Mouse (Mus musculus) embryonic facial prominence, embryonic 11.5 days (tissue): ENCODE results near the gene Alg1. TPM values are rescaled to one million over a fixed set of nuclear protein-coding genes. Genes with fewer than 3 reads are reported as not detected.
A peak's percentile ranks its signal among the peaks of the same experiment; 100 is the strongest.

ENCODE experiments used
- ATAC-seq: fragments of 200-750 bp; cut with Nextera tagmentation; replicated peaks from 2 replicates; pipeline ENCODE4 v1.8.0; 2017; ENCODE audit warnings: low read depth; ENCODE audit not compliant: insufficient number of reproducible peaks, low FRiP score, low TSS enrichment
- DNase-seq: peaks from one replicate; pipeline ENCODE4 v3.0.0-alpha.2; 2015; ENCODE audit warnings: low spot score
- H3K27ac ChIP-seq: fragments of 300-500 bp; sonication (generic); replicated peaks from 2 replicates; pipeline ENCODE4 v1.5.1; 2014; ENCODE audit warnings: mild to moderate bottlenecking, low read depth, low read length, control low read depth
- H3K27me3 ChIP-seq: fragments of 300-500 bp; sonication (generic); 2 replicates; pipeline ENCODE4 v1.6.1; 2014; ENCODE audit warnings: mild to moderate bottlenecking, low read length, moderate library complexity, mixed read lengths; ENCODE audit not compliant: control insufficient read depth, insufficient read depth
- H3K36me3 ChIP-seq: fragments of 300-500 bp; sonication (generic); replicated peaks from 2 replicates; pipeline ENCODE4 v1.6.1; 2014; ENCODE audit warnings: low read depth, mild to moderate bottlenecking, low read length, moderate library complexity, mixed read lengths; ENCODE audit not compliant: control insufficient read depth, insufficient read depth
- H3K4me1 ChIP-seq: fragments of 300-500 bp; sonication (generic); 2 replicates; pipeline ENCODE4 v1.6.1; 2014; ENCODE audit warnings: low read length, mixed read lengths; ENCODE audit not compliant: control insufficient read depth, insufficient read depth
- H3K4me2 ChIP-seq: fragments of 300-500 bp; sonication (generic); 2 replicates; pipeline ENCODE4 v1.6.1; 2014; ENCODE audit warnings: low read depth, mild to moderate bottlenecking, control low read depth, low read length, moderate library complexity
- H3K4me3 ChIP-seq: fragments of 300-500 bp; sonication (generic); 2 replicates; pipeline ENCODE4 v1.5.1; 2014; ENCODE audit warnings: low read depth, low read length, control low read depth
- H3K9ac ChIP-seq: fragments of 300-500 bp; sonication (generic); replicated peaks from 2 replicates; pipeline ENCODE4 v1.6.1; 2014; ENCODE audit warnings: mild to moderate bottlenecking, control low read depth, low read length
- H3K9me3 ChIP-seq: fragments of 300-500 bp; sonication (generic); replicated peaks from 2 replicates; pipeline ENCODE4 v1.6.1; 2016; ENCODE audit warnings: mild to moderate bottlenecking, low read length, inconsistent platforms, mixed read lengths; ENCODE audit not compliant: control insufficient read depth
- WGBS: fragments of 180-500 bp; shearing (Covaris S2); extraction: QIAGEN DNeasy Blood & Tissue Kit; methylation state at CpG from one replicate; pipeline ENCODE4 v1.1.7; 2014; 5-methylcytosine and 5-hydroxymethylcytosine counted together
- polyA plus RNA-seq: library from polyadenylated mRNA; unstranded; fragments of >200 nt; fragmentation: Nextera tagmentation; extraction: Ambion mirVana; gene quantifications from 2 replicates; pipeline ENCODE4 v1.2.1, GENCODE M21; 2014

Gene Alg1
- polyA plus RNA-seq, 1 experiment from 2014 or later = 22.6 TPM

DNA sequence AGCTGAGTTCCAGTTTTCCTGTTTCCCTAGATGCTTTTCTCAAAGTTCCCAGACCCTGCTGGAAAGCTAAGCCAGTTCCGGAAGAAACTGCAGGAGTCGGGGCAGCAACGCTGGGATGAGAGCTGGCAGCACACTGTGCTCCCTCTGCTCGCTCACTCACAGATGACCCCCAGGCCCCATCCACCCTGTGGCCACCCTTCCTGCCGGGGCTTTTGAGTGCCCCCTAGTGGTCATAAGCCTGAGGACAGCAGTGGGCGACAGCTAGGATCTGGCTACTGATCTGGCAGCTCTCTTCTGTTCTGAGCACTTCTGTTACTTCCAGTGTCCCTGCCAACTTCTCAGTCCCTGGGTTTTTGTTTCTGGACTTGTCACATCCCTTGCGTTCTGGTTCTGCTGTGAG is 11.0 kb downstream of the Alg1 start:
- no peak overlapping the region for H3K9ac ChIP-seq
- H3K4me2 ChIP-seq = no peak overlapping the region
- H3K9me3 ChIP-seq = no peaks in the 10 kb centered on the region
- H3K4me1 ChIP-seq = no peaks in the 10 kb centered on the region
- DNase-seq (peak; percentile 63), ATAC-seq (0 out of 2 replicates have a peak, but pooled peaks have one; percentile 60)
- H3K27ac ChIP-seq = no peak overlapping the region
- 35% methylated on average over 7 of the region's 7 CpGs for WGBS
- no peaks in the 10 kb centered on the region for H3K27me3 ChIP-seq
- no peak overlapping the region for H3K4me3 ChIP-seq
- no peaks in the 10 kb centered on the region; the same call in 1 of the 2 replicates for H3K36me3 ChIP-seq

DNA sequence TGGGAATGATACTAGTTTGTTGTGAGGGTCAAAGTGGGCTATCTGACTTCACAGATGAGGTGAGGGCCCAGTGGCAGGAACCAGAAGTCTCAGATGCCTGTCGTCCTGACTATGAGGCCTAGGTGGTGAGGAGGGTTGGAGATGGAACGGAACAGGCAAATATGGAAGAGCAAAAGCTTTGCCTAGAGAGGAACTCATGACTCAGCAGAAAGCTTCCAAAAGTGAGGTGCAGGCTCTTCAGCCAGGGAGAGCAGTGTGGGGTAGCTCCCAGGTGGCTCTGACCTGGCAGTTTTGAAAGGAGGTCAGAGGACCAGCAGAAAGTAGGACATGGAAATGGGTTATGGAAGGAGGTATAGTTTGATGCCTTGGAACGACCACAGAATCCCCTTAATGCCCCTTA is 17.5 kb downstream of the Alg1 start:
- no peak for ATAC-seq
- no peaks in the 10 kb centered on the region for H3K27me3 ChIP-seq
- H3K4me3 ChIP-seq = no peak overlapping the region
- no peak overlapping the region for H3K4me2 ChIP-seq
- H3K4me1 ChIP-seq = no peaks in the 10 kb centered on the region
- no peak overlapping the region for H3K9ac ChIP-seq
- H3K27ac ChIP-seq = no peak overlapping the region
- H3K9me3 ChIP-seq = no peaks in the 10 kb centered on the region
- H3K36me3 ChIP-seq = no peaks in the 10 kb centered on the region
- DNase-seq = no peak
- 91% methylated on average over 3 of the region's 3 CpGs for WGBS

DNA sequence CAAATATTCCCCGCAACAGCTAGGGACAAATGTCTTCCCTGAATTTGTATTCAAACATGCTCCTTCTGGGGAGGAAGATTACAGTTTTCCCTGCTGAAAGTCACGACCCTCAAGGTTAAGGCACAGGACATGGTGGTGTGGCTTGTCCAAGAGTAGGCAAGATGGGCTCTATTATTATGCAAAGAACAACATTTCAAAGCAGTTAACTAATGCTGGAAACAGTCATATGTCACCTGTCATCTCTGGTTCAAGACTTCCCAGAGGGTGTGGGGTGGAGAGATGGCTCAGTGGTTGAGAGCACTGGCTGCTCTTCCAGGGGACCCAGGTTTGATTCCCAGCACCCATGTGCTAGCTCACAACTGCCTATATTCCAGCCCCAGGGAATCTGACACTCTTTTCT is 18.8 kb downstream of the Alg1 start:
- 87% methylated on average over 2 of the region's 2 CpGs for WGBS
- no peak for DNase-seq
- H3K4me3 ChIP-seq = no peak overlapping the region
- no peaks in the 10 kb centered on the region for H3K36me3 ChIP-seq
- H3K9me3 ChIP-seq = no peaks in the 10 kb centered on the region
- H3K27me3 ChIP-seq = no peaks in the 10 kb centered on the region
- H3K4me2 ChIP-seq = no peak overlapping the region
- H3K27ac ChIP-seq = no peak overlapping the region
- H3K9ac ChIP-seq = no peak overlapping the region
- ATAC-seq = no peak
- no peaks in the 10 kb centered on the region for H3K4me1 ChIP-seq

DNA sequence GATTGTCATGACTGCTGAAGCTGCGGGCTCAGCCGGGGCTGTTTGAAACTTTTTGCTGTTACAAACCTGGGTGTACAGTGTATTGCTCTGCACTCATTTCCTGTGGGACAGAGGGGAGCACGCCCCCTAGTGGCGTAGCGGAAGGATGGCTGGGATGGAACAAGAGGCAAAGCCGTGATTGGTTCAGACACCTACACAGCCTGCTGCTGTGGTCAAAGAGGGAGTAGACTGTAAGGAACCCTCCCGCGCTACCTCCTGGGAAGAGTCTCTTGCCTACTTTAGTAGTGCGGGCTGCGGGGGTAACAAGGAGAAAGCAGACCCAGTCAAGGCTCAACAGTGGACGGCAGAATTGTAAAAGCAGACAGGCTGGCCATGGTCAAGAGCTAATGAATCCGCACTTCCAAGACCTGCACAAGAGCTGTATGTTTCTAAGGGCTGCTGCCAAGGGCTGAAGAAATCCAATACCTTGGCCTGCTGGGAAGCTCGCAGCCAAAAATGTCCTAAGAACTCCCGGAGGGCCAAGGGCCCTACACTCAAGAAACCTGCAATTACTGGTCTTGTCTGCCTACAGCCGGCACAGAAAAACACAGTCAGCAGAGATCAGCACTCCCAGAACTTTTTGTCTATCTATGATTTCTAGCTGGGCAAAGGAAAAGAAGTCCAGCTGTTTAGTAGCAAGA is 21.1 kb downstream of the Alg1 start:
- Histone ChIP-seq H3K36me3 (no peaks in the 10 kb centered on the region), H3K4me3 (peak overlapping the region; percentile 21), H3K27ac (0 out of 2 replicates have a peak overlapping the region, but pooled peaks have one; percentile 6), H3K4me2 (peak overlapping the region; percentile 74), H3K4me1 (no peaks in the 10 kb centered on the region), H3K27me3 (no peaks in the 10 kb centered on the region), H3K9ac (peak overlapping the region; percentile 20; the same call in 1 of the 2 replicates), H3K9me3 (no peaks in the 10 kb centered on the region)
- 4% methylated on average over 15 of the region's 15 CpGs for whole genome bisulfite sequencing
- DNase-seq (peak; percentile 88), ATAC-seq (peak; percentile 69; the same call in 1 of the 2 replicates)

DNA sequence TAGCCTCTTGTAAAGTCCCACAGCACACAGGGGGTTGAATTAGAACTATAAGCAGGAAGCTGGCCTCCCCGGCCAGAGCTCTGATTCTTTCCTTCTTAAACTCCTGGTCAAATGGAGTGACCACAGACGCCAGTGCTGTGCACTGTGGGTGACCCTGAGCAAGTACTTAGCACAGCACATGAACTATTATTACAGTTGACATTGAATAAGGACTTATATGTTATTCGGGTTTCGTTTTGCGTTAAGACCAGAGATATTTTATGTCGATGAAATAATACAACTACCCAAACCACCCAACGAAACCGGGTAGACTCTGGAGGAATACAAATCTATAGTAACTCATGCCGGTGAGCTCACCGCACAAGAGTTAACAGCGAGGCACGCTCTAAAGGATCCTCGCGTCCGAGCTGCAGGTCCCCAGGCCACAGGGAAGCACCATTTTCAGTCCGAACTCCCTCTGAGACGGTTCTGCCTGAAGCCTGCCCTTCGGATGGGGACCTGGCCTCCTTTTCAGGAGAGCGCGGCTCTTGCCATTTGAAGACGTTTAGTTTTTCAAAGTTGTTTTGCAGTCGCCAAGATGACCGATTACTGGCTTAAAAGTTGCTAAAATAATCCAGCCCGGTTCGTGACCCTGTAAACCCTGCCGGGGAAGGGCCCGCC is 21.8 kb downstream of the Alg1 start:
- H3K4me1 ChIP-seq = no peaks in the 10 kb centered on the region
- H3K9me3 ChIP-seq = no peaks in the 10 kb centered on the region
- H3K9ac ChIP-seq = peak overlapping the region; percentile 71
- no peaks in the 10 kb centered on the region for H3K36me3 ChIP-seq
- peak overlapping the region; percentile 44; the same call in 1 of the 2 replicates for H3K27ac ChIP-seq
- H3K4me2 ChIP-seq = peak overlapping the region; percentile 74
- WGBS = 2% methylated on average over 27 of the region's 27 CpGs
- ATAC-seq (no peak), DNase-seq (peak; percentile 7)
- peak overlapping the region; percentile 52 for H3K4me3 ChIP-seq
- H3K27me3 ChIP-seq = no peaks in the 10 kb centered on the region

DNA sequence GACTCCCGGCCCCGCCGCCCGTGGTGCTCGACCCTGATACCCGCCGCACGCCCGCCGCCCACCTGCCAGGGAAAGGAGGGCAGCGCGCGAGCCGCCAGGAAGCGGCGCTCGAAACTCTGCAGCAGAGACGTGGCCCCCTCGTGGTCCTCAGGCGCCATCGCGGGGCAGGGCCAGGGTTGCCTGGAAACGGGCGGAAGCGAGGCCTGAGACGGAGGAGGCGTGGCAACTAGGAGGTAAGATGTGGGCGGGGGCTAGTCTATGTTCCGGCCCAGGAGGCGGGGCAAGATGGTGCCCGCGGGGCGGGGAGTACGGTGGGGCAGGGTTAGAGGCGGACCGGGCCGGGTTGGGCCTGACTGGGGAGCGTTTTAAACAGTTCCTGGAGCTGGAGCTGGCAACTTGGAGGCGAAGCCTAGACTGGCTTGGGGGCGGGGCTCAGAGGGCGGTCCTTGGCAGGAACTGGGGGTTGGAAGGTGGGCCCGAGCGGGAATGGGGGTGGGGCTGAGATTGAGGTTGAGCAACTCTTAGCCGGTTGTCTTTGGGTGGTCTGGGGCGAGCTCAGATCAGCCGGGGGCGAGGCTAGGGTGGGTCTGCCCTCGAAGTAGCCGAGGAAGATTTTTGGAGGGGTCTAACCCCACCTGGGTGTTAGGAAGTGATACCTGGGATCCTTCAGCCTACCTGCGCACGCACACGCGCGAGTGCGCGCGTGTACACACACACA is 22.5 kb downstream of the Alg1 start, which contains the start of gene Eef2kmt:
TSS of gene Eef2kmt (minus strand) at position 205 of the 718 bp plus-strand sequence.
- H3K27me3 ChIP-seq = no peaks in the 10 kb centered on the region
- H3K4me3 ChIP-seq = peak within 1 kb of the TSS; percentile 52
- peak; percentile 95 for ATAC-seq
- WGBS = 3% methylated on average over 57 of the region's 57 CpGs
- H3K9ac ChIP-seq = peak within 1 kb of the TSS; percentile 71
- peak; percentile 100 for DNase-seq
- peak within 1 kb of the TSS; percentile 74 for H3K4me2 ChIP-seq
- H3K9me3 ChIP-seq = no peaks in the 10 kb centered on the region
- no peaks in the 10 kb centered on the region for H3K4me1 ChIP-seq
- H3K36me3 ChIP-seq = no peaks in the 10 kb centered on the region
- peak within 1 kb of the TSS; percentile 47; the same call in 1 of the 2 replicates for H3K27ac ChIP-seq

DNA sequence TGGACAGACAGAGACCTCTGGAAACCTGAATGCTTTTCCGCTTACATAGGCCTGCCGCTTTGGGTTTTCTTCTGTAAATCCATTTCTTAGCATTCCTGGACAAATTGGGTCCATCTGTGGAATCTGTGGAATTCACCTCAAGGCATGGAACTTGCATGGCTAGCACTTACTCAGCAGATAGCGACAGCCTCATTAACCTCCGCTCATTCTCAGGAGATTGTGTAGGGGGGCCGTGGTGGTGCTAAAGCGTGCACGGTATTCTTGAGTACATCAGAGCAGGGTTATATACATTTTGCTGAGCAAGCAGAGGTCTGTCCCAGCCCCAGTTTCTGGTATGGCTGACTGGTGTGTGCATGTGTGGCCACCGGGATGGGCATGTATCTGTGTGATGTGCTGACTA is 29.7 kb downstream of the Alg1 start:
- no peak overlapping the region for H3K4me2 ChIP-seq
- no peak overlapping the region for H3K9ac ChIP-seq
- H3K4me1 ChIP-seq = no peaks in the 10 kb centered on the region
- no peak overlapping the region for H3K27ac ChIP-seq
- H3K27me3 ChIP-seq = no peaks in the 10 kb centered on the region
- no peaks in the 10 kb centered on the region for H3K36me3 ChIP-seq
- ATAC-seq (no peak; the same call in 1 of the 2 replicates), DNase-seq (peak; percentile 83)
- H3K9me3 ChIP-seq = no peaks in the 10 kb centered on the region
- 29% methylated on average over 8 of the region's 8 CpGs for WGBS
- H3K4me3 ChIP-seq = no peak overlapping the region
